23 mouse cellular contexts compared by ENCODE assay signal in genomic region chr4:102644062-102644461, GRCm38 (mm10).
"Had no signal": no experiment of that assay in that cellular context is flagged by ENCODE, and none has a peak within 500 bp of the region (broad histone marks: within the 10 kb centered on the region; RNA-seq: fewer than 3 reads in every experiment).

No protein-coding gene starts in this region.

- ATAC-seq: forebrain, embryonic 16.5 days; hindbrain, postnatal 0 days; intestine, embryonic 16.5 days had no signal

- H3K27ac ChIP-seq: heart, embryonic 10.5 days; hindbrain, embryonic 13.5 days; hindbrain, embryonic 15.5 days; hindbrain, postnatal 0 days; kidney, embryonic 15.5 days; kidney, postnatal 0 days; limb, embryonic 13.5 days; limb, embryonic 15.5 days had no signal

- H3K27me3 ChIP-seq: heart, embryonic 12.5 days; hindbrain, embryonic 13.5 days; hindbrain, embryonic 15.5 days; kidney, embryonic 15.5 days; limb, embryonic 15.5 days had no signal

- H3K9ac ChIP-seq: heart, embryonic 12.5 days; hindbrain, embryonic 13.5 days; hindbrain, embryonic 15.5 days; kidney, embryonic 15.5 days; limb, embryonic 13.5 days; limb, embryonic 15.5 days had no signal

- DNase-seq: gastrocnemius, postnatal 14 days; gastrocnemius, postnatal 36 days; heart, adult 18-20 months; heart, postnatal 10 days; kidney, adult 11 months; kidney, adult 2 months; kidney, adult 9 months; kidney, postnatal 14 days; kidney, postnatal 36 days; layer of hippocampus, adult 9-11 months; layer of hippocampus, postnatal 36 days; left cerebral cortex, postnatal 4 days had no signal

- H3K4me1 ChIP-seq: heart, embryonic 10.5 days; heart, embryonic 12.5 days; hindbrain, embryonic 13.5 days; hindbrain, embryonic 15.5 days; kidney, embryonic 15.5 days; limb, embryonic 13.5 days; limb, embryonic 15.5 days had no signal

- H3K4me3 ChIP-seq: heart, embryonic 10.5 days; heart, embryonic 12.5 days; hindbrain, embryonic 13.5 days; hindbrain, embryonic 15.5 days; kidney, embryonic 15.5 days; limb, embryonic 13.5 days; limb, embryonic 15.5 days had no signal

- H3K4me2 ChIP-seq: heart, embryonic 12.5 days; hindbrain, embryonic 13.5 days; hindbrain, embryonic 15.5 days; kidney, embryonic 15.5 days; limb, embryonic 13.5 days; limb, embryonic 15.5 days had no signal

- H3K9me3 ChIP-seq: heart, embryonic 10.5 days; heart, embryonic 12.5 days; hindbrain, embryonic 13.5 days; hindbrain, embryonic 15.5 days; kidney, embryonic 15.5 days; limb, embryonic 13.5 days; limb, embryonic 15.5 days had no signal

- H3K36me3 ChIP-seq: heart, embryonic 10.5 days; heart, embryonic 12.5 days; hindbrain, embryonic 13.5 days; hindbrain, embryonic 15.5 days; kidney, embryonic 15.5 days; limb, embryonic 13.5 days; limb, embryonic 15.5 days had no signal
